Comparison of ENCODE assay signal across 27 mouse cellular contexts in the genomic region with DNA sequence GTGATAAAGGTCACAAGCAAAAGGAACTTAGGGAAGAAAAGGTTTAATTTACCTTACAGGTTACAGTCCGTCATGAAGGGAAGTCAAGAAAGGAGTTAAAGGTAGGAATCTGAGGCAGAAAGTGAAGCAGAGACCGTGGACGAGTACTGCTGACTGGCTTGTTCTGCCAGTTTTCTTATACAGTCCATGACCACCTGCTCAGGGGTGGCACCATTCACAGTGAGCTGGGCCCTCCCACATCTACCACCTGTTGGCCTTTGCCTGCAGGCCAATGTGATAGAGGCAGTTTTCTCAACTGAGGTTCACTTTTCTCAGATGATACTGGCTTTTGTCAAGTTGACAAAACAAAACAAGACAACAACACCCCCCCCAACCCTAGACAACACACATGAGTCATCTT. TPM values are rescaled to one million over a fixed set of nuclear protein-coding genes. Genes with fewer than 3 reads are reported as not detected.
A peak's percentile ranks its signal among the peaks of the same experiment; 100 is the strongest.
DNase-seq lines count a peak whose midpoint lies in the region; ATAC-seq lines count a peak whose summit lies in the region.
"Had no signal": no experiment of that assay in that cellular context is flagged by ENCODE, and none has a peak within 500 bp of the region (broad histone marks: within the 10 kb centered on the region; RNA-seq: fewer than 3 reads in every experiment).

A gene (minus strand): TSS at position 151 of the 400 bp plus-strand sequence.

- no peaks in the 10 kb centered on the region for H3K27me3 ChIP-seq in embryonic facial prominence, embryonic 13.5 days
- H3K27me3 ChIP-seq in embryonic facial prominence, embryonic 10.5 days (replicated peaks; ENCODE audit: low read depth, poor library complexity, severe bottlenecking) = no peaks in the 10 kb centered on the region
- no peaks in the 10 kb centered on the region for H3K27me3 ChIP-seq in limb, embryonic 15.5 days
- no peaks in the 10 kb centered on the region for H3K27me3 ChIP-seq in limb, embryonic 10.5 days (ENCODE audit: low read depth, poor library complexity, severe bottlenecking)
- no peaks in the 10 kb centered on the region for H3K27me3 ChIP-seq in stomach, embryonic 15.5 days (replicated peaks)
- H3K27me3 ChIP-seq: forebrain, embryonic 12.5 days; forebrain, embryonic 15.5 days; heart, embryonic 12.5 days; heart, embryonic 15.5 days; hindbrain, embryonic 13.5 days had no signal

- no peaks in the 10 kb centered on the region for H3K36me3 ChIP-seq in embryonic facial prominence, embryonic 13.5 days
- no peaks in the 10 kb centered on the region for H3K36me3 ChIP-seq in embryonic facial prominence, embryonic 10.5 days (replicated peaks)
- H3K36me3 ChIP-seq in limb, embryonic 15.5 days = no peaks in the 10 kb centered on the region
- no peaks in the 10 kb centered on the region for H3K36me3 ChIP-seq in limb, embryonic 10.5 days
- no peaks in the 10 kb centered on the region for H3K36me3 ChIP-seq in stomach, embryonic 15.5 days
- H3K36me3 ChIP-seq: forebrain, embryonic 12.5 days; forebrain, embryonic 15.5 days; heart, embryonic 12.5 days; heart, embryonic 15.5 days; hindbrain, embryonic 10.5 days; hindbrain, embryonic 13.5 days had no signal

- no peak within 1 kb of the TSS for H3K9ac ChIP-seq in embryonic facial prominence, embryonic 13.5 days
- H3K9ac ChIP-seq in limb, embryonic 15.5 days = no peak within 1 kb of the TSS
- no peak within 1 kb of the TSS for H3K9ac ChIP-seq in stomach, embryonic 15.5 days
- H3K9ac ChIP-seq: forebrain, embryonic 12.5 days; forebrain, embryonic 15.5 days; heart, embryonic 12.5 days; heart, embryonic 15.5 days; hindbrain, embryonic 13.5 days had no signal

- WGBS in embryonic facial prominence, embryonic 13.5 days = 80% methylated on average over 3 of the region's 3 CpGs
- 81% methylated on average over 3 of the region's 3 CpGs for WGBS in embryonic facial prominence, embryonic 10.5 days
- WGBS in limb, embryonic 15.5 days = 77% methylated on average over 3 of the region's 3 CpGs
- WGBS in limb, embryonic 10.5 days = 84% methylated on average over 3 of the region's 3 CpGs
- 59% methylated on average over 3 of the region's 3 CpGs for WGBS in stomach, embryonic 15.5 days

- H3K4me3 ChIP-seq in embryonic facial prominence, embryonic 13.5 days = no peak within 1 kb of the TSS
- H3K4me3 ChIP-seq in embryonic facial prominence, embryonic 10.5 days = no peak within 1 kb of the TSS
- H3K4me3 ChIP-seq in limb, embryonic 15.5 days = no peak within 1 kb of the TSS
- no peak within 1 kb of the TSS for H3K4me3 ChIP-seq in limb, embryonic 10.5 days
- H3K4me3 ChIP-seq in stomach, embryonic 15.5 days (replicated peaks) = no peak within 1 kb of the TSS
- H3K4me3 ChIP-seq: forebrain, embryonic 12.5 days; forebrain, embryonic 15.5 days; heart, embryonic 12.5 days; heart, embryonic 15.5 days; hindbrain, embryonic 10.5 days; hindbrain, embryonic 13.5 days had no signal

- no peak for DNase-seq in embryonic facial prominence, embryonic 10.5 days (ENCODE audit: low spot score)
- no peak for DNase-seq in limb, embryonic 10.5 days (ENCODE audit: low spot score)
- DNase-seq in retina, postnatal 1 day = no peak
- no peak for DNase-seq in layer of hippocampus, postnatal 36 days
- DNase-seq: adrenal gland, adult 8-10 months; adrenal gland, postnatal 25 days; cerebellum, adult 18-20 months; cerebellum, adult 9-10 months; cerebellum, postnatal 14 days; gastrocnemius, postnatal 25 days; heart, adult 18-20 months; heart, postnatal 10 days; heart, postnatal 36 days had no signal

- no peaks in the 10 kb centered on the region for H3K4me1 ChIP-seq in embryonic facial prominence, embryonic 13.5 days
- no peaks in the 10 kb centered on the region for H3K4me1 ChIP-seq in embryonic facial prominence, embryonic 10.5 days
- no peaks in the 10 kb centered on the region for H3K4me1 ChIP-seq in limb, embryonic 15.5 days
- no peaks in the 10 kb centered on the region for H3K4me1 ChIP-seq in limb, embryonic 10.5 days
- no peaks in the 10 kb centered on the region for H3K4me1 ChIP-seq in stomach, embryonic 15.5 days
- H3K4me1 ChIP-seq: forebrain, embryonic 12.5 days; forebrain, embryonic 15.5 days; heart, embryonic 12.5 days; heart, embryonic 15.5 days; hindbrain, embryonic 10.5 days; hindbrain, embryonic 13.5 days had no signal

- no peak within 1 kb of the TSS for H3K4me2 ChIP-seq in embryonic facial prominence, embryonic 13.5 days
- no peak within 1 kb of the TSS for H3K4me2 ChIP-seq in limb, embryonic 15.5 days
- H3K4me2 ChIP-seq in stomach, embryonic 15.5 days = no peak within 1 kb of the TSS
- H3K4me2 ChIP-seq: forebrain, embryonic 12.5 days; forebrain, embryonic 15.5 days; heart, embryonic 12.5 days; heart, embryonic 15.5 days; hindbrain, embryonic 13.5 days had no signal

- H3K27ac ChIP-seq in embryonic facial prominence, embryonic 13.5 days = no peak within 1 kb of the TSS
- H3K27ac ChIP-seq in embryonic facial prominence, embryonic 10.5 days (replicated peaks) = no peak within 1 kb of the TSS
- H3K27ac ChIP-seq in limb, embryonic 15.5 days = no peak within 1 kb of the TSS
- no peak within 1 kb of the TSS for H3K27ac ChIP-seq in limb, embryonic 10.5 days
- no peak within 1 kb of the TSS for H3K27ac ChIP-seq in stomach, embryonic 15.5 days
- H3K27ac ChIP-seq: forebrain, embryonic 12.5 days; forebrain, embryonic 15.5 days; heart, embryonic 15.5 days; hindbrain, embryonic 10.5 days; hindbrain, embryonic 13.5 days had no signal

- H3K9me3 ChIP-seq in embryonic facial prominence, embryonic 13.5 days = no peaks in the 10 kb centered on the region
- no peaks in the 10 kb centered on the region for H3K9me3 ChIP-seq in embryonic facial prominence, embryonic 10.5 days
- H3K9me3 ChIP-seq in limb, embryonic 15.5 days = no peaks in the 10 kb centered on the region
- no peaks in the 10 kb centered on the region for H3K9me3 ChIP-seq in limb, embryonic 10.5 days (replicated peaks)
- H3K9me3 ChIP-seq in stomach, embryonic 15.5 days = no peaks in the 10 kb centered on the region
- H3K9me3 ChIP-seq: forebrain, embryonic 12.5 days; forebrain, embryonic 15.5 days; heart, embryonic 12.5 days; heart, embryonic 15.5 days; hindbrain, embryonic 10.5 days; hindbrain, embryonic 13.5 days had no signal

- ATAC-seq in embryonic facial prominence, embryonic 13.5 days (ENCODE audit: insufficient number of reproducible peaks, insufficient read depth, low FRiP score, low TSS enrichment, low read depth) = 0 out of 2 replicates have a peak, but pooled peaks have one; percentile 59
- no peak for ATAC-seq in limb, embryonic 15.5 days (ENCODE audit: insufficient number of reproducible peaks, low FRiP score, low TSS enrichment, low read depth)
- peak; percentile 47; the same call in 1 of the 2 replicates for ATAC-seq in stomach, embryonic 15.5 days (ENCODE audit: insufficient read depth, low FRiP score, low read depth)
- ATAC-seq: activated CD4-positive, CD25-positive, alpha-beta regulatory T cell, adult 4 months; forebrain, embryonic 15.5 days; hindbrain, embryonic 16.5 days had no signal

RNA-seq across cellular contexts. Expression of the gene that starts here (rescaled TPM):
- polyA plus RNA-seq in embryonic facial prominence, embryonic 13.5 days (2015; fragmentation: Nextera tagmentation; extraction: Ambion mirVana) = 1.9 and 3.3 TPM in 2 replicates
- polyA plus RNA-seq in embryonic facial prominence, embryonic 10.5 days (2016; fragmentation: Nextera tagmentation; extraction: Ambion mirVana) = not detected in 2 replicates
- polyA plus RNA-seq in limb, embryonic 15.5 days (2015; fragmentation: Nextera tagmentation; extraction: Ambion mirVana) = 43.6 and 45.7 TPM in 2 replicates
- polyA plus RNA-seq in limb, embryonic 10.5 days (2016; fragmentation: Nextera tagmentation; extraction: Ambion mirVana) = not detected in 2 replicates
- polyA plus RNA-seq in stomach, embryonic 15.5 days (2015; fragmentation: Nextera tagmentation; extraction: Ambion mirVana) = 0.21 and 0.55 TPM in 2 replicates
- not detected for total RNA-seq in layer of hippocampus, postnatal 36 days (2021)
- total RNA-seq: adrenal gland, adult 8-10 months; adrenal gland, postnatal 25 days; ES-E14; gastrocnemius, adult 8-10 months; gastrocnemius, postnatal 25 days; heart, adult 18-20 months; heart, postnatal 10 days; heart, postnatal 36 days had no signal
- polyA plus RNA-seq: activated CD4-positive, CD25-positive, alpha-beta regulatory T cell, adult 4 months; forebrain, embryonic 12.5 days; forebrain, embryonic 15.5 days; gonadal fat pad, adult 2 months; heart, embryonic 12.5 days; heart, embryonic 15.5 days; hindbrain, embryonic 10.5 days; hindbrain, embryonic 13.5 days; hindbrain, embryonic 16.5 days had no signal

Comparison
In these comparisons a context has a peak if more than half of its experiments do, and no peak if none do; other contexts are left out.
1. RNA of the gene that starts here (polyA plus RNA-seq): 43.6 to 45.7 TPM in limb, embryonic 15.5 days; 1.9 to 3.3 TPM in embryonic facial prominence, embryonic 13.5 days, 0.21 to 0.55 TPM in stomach, embryonic 15.5 days, not detected in embryonic facial prominence, embryonic 10.5 days and not detected in limb, embryonic 10.5 days; every median in the first group is over 10 times any median in the second.
2. Peak in ATAC-seq in stomach, embryonic 15.5 days; RNA of the gene not detected or under 1 TPM.